Mouse (Mus musculus): Measurements from ENCODE around the gene Hpf1. TPM values are rescaled to one million over a fixed set of nuclear protein-coding genes. Genes with fewer than 3 reads are reported as not detected.

Gene Hpf1
- 59.5 TPM for polyA plus RNA-seq (2012; fragmentation: generic; extraction: Trizol)
- long read RNA-seq, experiment 1, transcript Hpf1-201 (8 exons, 1,191 nt) = major isoform, 74 of 99 reads
- long read RNA-seq, experiment 1, partial matches to known transcripts = 7 of 99 reads
- long read RNA-seq, experiment 1, other reads (novel, unspliced or antisense) = 16 of 99 reads
- long read RNA-seq, experiment 2, transcript Hpf1-201 (8 exons, 1,191 nt) = major isoform, 66 of 97 reads
- long read RNA-seq, experiment 2, partial matches to known transcripts = 13 of 97 reads
- long read RNA-seq, experiment 2, other reads (novel, unspliced or antisense) = 18 of 97 reads

GRCm38 (mm10) chr8:60889843-60890519 is at the start of gene Hpf1:
TSS of gene Hpf1 (plus strand) at chr8:60890418.
- H3ac ChIP-seq (ENCODE audit: control insufficient read depth, insufficient read length, low read depth) = peak within 1 kb of the TSS; percentile 99
- peaks cover 45% of the 10 kb centered on the region for H3K79me3 ChIP-seq (ENCODE audit: low read depth)
- H3K79me2 ChIP-seq (ENCODE audit: control insufficient read depth, insufficient read depth) = peaks cover 47% of the 10 kb centered on the region
- TF ChIP-seq USF1 (IDR thresholded peaks at IDR 0.05; ENCODE audit: low read depth) (no peak), CEBPB (IDR thresholded peaks at IDR 0.05; ENCODE audit: low read depth) (no peak), CTCF (IDR thresholded peaks at IDR 0.05; ENCODE audit: control insufficient read depth, insufficient read depth, insufficient read length) (no peak), MYOD1 (IDR thresholded peaks at IDR 0.05; ENCODE audit: control insufficient read depth, insufficient read length, low read depth) (no peak)
- H3K4me3 ChIP-seq (ENCODE audit: insufficient read depth, poor library complexity, severe bottlenecking) = peak within 1 kb of the TSS; percentile 74
- H3K36me3 ChIP-seq (ENCODE audit: control insufficient read depth, insufficient read depth) = peaks cover 31% of the 10 kb centered on the region
- no peaks in the 10 kb centered on the region for H3K27me3 ChIP-seq (ENCODE audit: control insufficient read depth, insufficient read depth, insufficient read length)

GRCm38 (mm10) chr8:60842388-60842787 is 47.8 kb upstream of the Hpf1 start:
- TF ChIP-seq MAX (IDR thresholded peaks at IDR 0.05) (no peak), MYOD1 (IDR thresholded peaks at IDR 0.05; ENCODE audit: control insufficient read depth, insufficient read length, low read depth) (no peak), CEBPB (IDR thresholded peaks at IDR 0.05; ENCODE audit: low read depth) (no peak), FOSL1 (IDR thresholded peaks at IDR 0.05; ENCODE audit: insufficient read depth, low read length, poor library complexity, severe bottlenecking) (no peak), CTCF (IDR thresholded peaks at IDR 0.05; ENCODE audit: control insufficient read depth, insufficient read depth, insufficient read length) (no peak), USF1 (IDR thresholded peaks at IDR 0.05; ENCODE audit: low read depth) (no peak), MYOG (IDR thresholded peaks at IDR 0.05; ENCODE audit: control insufficient read depth, extremely low read depth, insufficient read length) (no peak)
- no peak overlapping the region for H3K4me3 ChIP-seq (ENCODE audit: insufficient read depth, poor library complexity, severe bottlenecking)
- no peaks in the 10 kb centered on the region for H3K27me3 ChIP-seq (ENCODE audit: control insufficient read depth, insufficient read depth, insufficient read length)
- H3K79me3 ChIP-seq (ENCODE audit: low read depth) = no peaks in the 10 kb centered on the region
- no peak overlapping the region for H3ac ChIP-seq (ENCODE audit: control insufficient read depth, insufficient read length, low read depth)
- no peaks in the 10 kb centered on the region for H3K36me3 ChIP-seq (ENCODE audit: control insufficient read depth, insufficient read depth)
- H3K79me2 ChIP-seq (ENCODE audit: control insufficient read depth, insufficient read depth) = no peaks in the 10 kb centered on the region

GRCm38 (mm10) chr8:60857559-60857958 is 32.7 kb upstream of the Hpf1 start:
- Histone ChIP-seq H3K27me3 (ENCODE audit: control insufficient read depth, insufficient read depth, insufficient read length) (no peaks in the 10 kb centered on the region), H3K36me3 (ENCODE audit: control insufficient read depth, insufficient read depth) (no peaks in the 10 kb centered on the region), H3K79me2 (ENCODE audit: control insufficient read depth, insufficient read depth) (no peaks in the 10 kb centered on the region), H3K79me3 (ENCODE audit: low read depth) (no peaks in the 10 kb centered on the region), H3ac (ENCODE audit: control insufficient read depth, insufficient read length, low read depth) (no peak overlapping the region), H3K4me3 (ENCODE audit: insufficient read depth, poor library complexity, severe bottlenecking) (no peak overlapping the region)
- TF ChIP-seq FOSL1 (IDR thresholded peaks at IDR 0.05; ENCODE audit: insufficient read depth, low read length, poor library complexity, severe bottlenecking) (no peak), USF1 (IDR thresholded peaks at IDR 0.05; ENCODE audit: low read depth) (no peak), MYOG (IDR thresholded peaks at IDR 0.05; ENCODE audit: control insufficient read depth, extremely low read depth, insufficient read length) (no peak), CEBPB (IDR thresholded peaks at IDR 0.05; ENCODE audit: low read depth) (no peak), MAX (IDR thresholded peaks at IDR 0.05) (no peak), CTCF (IDR thresholded peaks at IDR 0.05; ENCODE audit: control insufficient read depth, insufficient read depth, insufficient read length) (no peak), MYOD1 (IDR thresholded peaks at IDR 0.05; ENCODE audit: control insufficient read depth, insufficient read length, low read depth) (no peak)

- H3K27me3 ChIP-seq (ENCODE audit: control insufficient read depth, insufficient read depth, insufficient read length) = no peaks in the 10 kb centered on the region
- no peaks in the 10 kb centered on the region for H3K79me2 ChIP-seq (ENCODE audit: control insufficient read depth, insufficient read depth)
- no peak overlapping the region for H3K4me3 ChIP-seq (ENCODE audit: insufficient read depth, poor library complexity, severe bottlenecking)
- no peak for TF ChIP-seq CTCF (IDR thresholded peaks at IDR 0.05; ENCODE audit: control insufficient read depth, insufficient read depth, insufficient read length)
- no peak for TF ChIP-seq FOSL1 (IDR thresholded peaks at IDR 0.05; ENCODE audit: insufficient read depth, low read length, poor library complexity, severe bottlenecking)
- TF ChIP-seq MYOD1 (IDR thresholded peaks at IDR 0.05; ENCODE audit: control insufficient read depth, insufficient read length, low read depth) = no peak
- TF ChIP-seq MAX (IDR thresholded peaks at IDR 0.05) = no peak
- TF ChIP-seq MYOG (IDR thresholded peaks at IDR 0.05; ENCODE audit: control insufficient read depth, extremely low read depth, insufficient read length) = no peak
- TF ChIP-seq CEBPB (IDR thresholded peaks at IDR 0.05; ENCODE audit: low read depth) = no peak
- no peak for TF ChIP-seq USF1 (IDR thresholded peaks at IDR 0.05; ENCODE audit: low read depth)
- H3K36me3 ChIP-seq (ENCODE audit: control insufficient read depth, insufficient read depth) = no peaks in the 10 kb centered on the region
- H3ac ChIP-seq (ENCODE audit: control insufficient read depth, insufficient read length, low read depth) = no peak overlapping the region
- H3K79me3 ChIP-seq (ENCODE audit: low read depth) = no peaks in the 10 kb centered on the region
These were observed 32.1 kb upstream of the Hpf1 start for GRCm38 (mm10) chr8:60858091-60858490.

- Histone ChIP-seq H3K27me3 (ENCODE audit: control insufficient read depth, insufficient read depth, insufficient read length) (no peaks in the 10 kb centered on the region), H3K79me3 (ENCODE audit: low read depth) (no peaks in the 10 kb centered on the region), H3K4me3 (ENCODE audit: insufficient read depth, poor library complexity, severe bottlenecking) (no peak overlapping the region), H3K79me2 (ENCODE audit: control insufficient read depth, insufficient read depth) (no peaks in the 10 kb centered on the region), H3K36me3 (ENCODE audit: control insufficient read depth, insufficient read depth) (no peaks in the 10 kb centered on the region), H3ac (ENCODE audit: control insufficient read depth, insufficient read length, low read depth) (peak overlapping the region; percentile 35)
- TF ChIP-seq MYOG (IDR thresholded peaks at IDR 0.05; ENCODE audit: control insufficient read depth, extremely low read depth, insufficient read length) = no peak
- no peak for TF ChIP-seq FOSL1 (IDR thresholded peaks at IDR 0.05; ENCODE audit: insufficient read depth, low read length, poor library complexity, severe bottlenecking)
- no peak for TF ChIP-seq CEBPB (IDR thresholded peaks at IDR 0.05; ENCODE audit: low read depth)
- no peak for TF ChIP-seq MAX (IDR thresholded peaks at IDR 0.05)
- no peak for TF ChIP-seq MYOD1 (IDR thresholded peaks at IDR 0.05; ENCODE audit: control insufficient read depth, insufficient read length, low read depth)
- no peak for TF ChIP-seq CTCF (IDR thresholded peaks at IDR 0.05; ENCODE audit: control insufficient read depth, insufficient read depth, insufficient read length)
- TF ChIP-seq USF1 (IDR thresholded peaks at IDR 0.05; ENCODE audit: low read depth) = no peak
These were observed 31.2 kb upstream of the Hpf1 start for GRCm38 (mm10) chr8:60858911-60859476.

Measured in C2C12 (cell line).